Mouse (Mus musculus): ENCODE measurements at regions not wholly inside any gene's neighbourhood (a gene's known extent, or its start where the extent isn't known, plus 50 kb on each side); places are given as distances from the start of the nearest gene placed in this dataset.

GRCm38 (mm10) chr2:171196472-171196871, 464.9 kb downstream of the Dok5 start:
- no peak for DNase-seq (ENCODE audit: low spot score in 2 of 2)

GRCm38 (mm10) chr2:171192181-171192580, 460.6 kb downstream of the Dok5 start:
- no peak for DNase-seq (ENCODE audit: low spot score in 2 of 2)
